Mouse (Mus musculus) monocyte, adult 2 months (primary cell): ENCODE results near the gene Dnajb8.

Experiments used
- DNase-seq, 2 experiments: peaks; one replicate each; pipeline ENCODE4 v3.0.0; 2022; ENCODE audit warnings: low spot score in 2 of 2, low read depth in 1 of 2

Gene Dnajb8

GRCm38 (mm10) chr6:88221968-88222367, at the start of gene Dnajb8:
TSS of gene Dnajb8 (plus strand) at chr6:88222268.
- no peak for DNase-seq

GRCm38 (mm10) chr6:88174191-88174590, 47.9 kb upstream of the Dnajb8 start:
- no peak for DNase-seq

- no peak for DNase-seq
Measured at GRCm38 (mm10) chr6:88174676-88175075, 47.4 kb upstream of the Dnajb8 start.

GRCm38 (mm10) chr6:88184671-88185070, 37.4 kb upstream of the Dnajb8 start:
- no peak for DNase-seq

- no peak for DNase-seq
Measured at GRCm38 (mm10) chr6:88188148-88188547, 33.9 kb upstream of the Dnajb8 start.

GRCm38 (mm10) chr6:88189312-88190042, 32.6 kb upstream of the Dnajb8 start:
- no peak for DNase-seq

- no peak for DNase-seq
Measured at GRCm38 (mm10) chr6:88190043-88190309, 32.1 kb upstream of the Dnajb8 start.

GRCm38 (mm10) chr6:88190310-88191023, 31.6 kb upstream of the Dnajb8 start:
- no peak for DNase-seq

- no peak for DNase-seq
Measured at GRCm38 (mm10) chr6:88191024-88191365, 31.1 kb upstream of the Dnajb8 start.

- DNase-seq, result no peak
Measured at GRCm38 (mm10) chr6:88191411-88192070, 30.5 kb upstream of the Dnajb8 start.

- DNase-seq, result no peak
Measured at GRCm38 (mm10) chr6:88192756-88193155, 29.3 kb upstream of the Dnajb8 start.

GRCm38 (mm10) chr6:88193433-88194052, 28.5 kb upstream of the Dnajb8 start, which contains the start of gene Gata2:
TSS of gene Gata2 (plus strand) at chr6:88193891.
- no peak for DNase-seq

GRCm38 (mm10) chr6:88194053-88194977, 27.8 kb upstream of the Dnajb8 start:
- no peak for DNase-seq

- DNase-seq, result no peak
Measured at GRCm38 (mm10) chr6:88194978-88195325, 27.1 kb upstream of the Dnajb8 start.

GRCm38 (mm10) chr6:88196054-88196732, 25.9 kb upstream of the Dnajb8 start:
- DNase-seq, result no peak

GRCm38 (mm10) chr6:88196733-88197312, 25.2 kb upstream of the Dnajb8 start:
- DNase-seq, result no peak

- no peak for DNase-seq
Measured at GRCm38 (mm10) chr6:88197313-88198069, 24.6 kb upstream of the Dnajb8 start.

GRCm38 (mm10) chr6:88198070-88198940, 23.8 kb upstream of the Dnajb8 start:
- no peak for DNase-seq
